Mouse (Mus musculus) embryonic fibroblast, embryonic 13.5 days (primary cell): ENCODE results near the gene Zfp358. TPM values are rescaled to one million over a fixed set of nuclear protein-coding genes. Genes with fewer than 3 reads are reported as not detected.
A peak's percentile ranks its signal among the peaks of the same experiment; 100 is the strongest.

Experiments used
- H3K27ac ChIP-seq: 2 replicates; pipeline ENCODE4 v1.5.1; 2012; ENCODE audit warnings: low read length, control low read depth, inconsistent platforms; ENCODE audit not compliant: insufficient read depth
- H3K4me1 ChIP-seq: 2 replicates; pipeline ENCODE4 v1.6.1; 2011; ENCODE audit warnings: low read length; ENCODE audit not compliant: control insufficient read depth, insufficient read depth
- H3K4me3 ChIP-seq: 2 replicates; pipeline ENCODE4 v1.5.1; 2011; ENCODE audit warnings: mild to moderate bottlenecking, control low read depth, low read length; ENCODE audit not compliant: insufficient read depth
- CTCF ChIP-seq: IDR thresholded peaks from 2 replicates; pipeline ENCODE4 v1.5.1; 2011; ENCODE audit warnings: mild to moderate bottlenecking, control low read depth, low read length, moderate library complexity, borderline replicate concordance; ENCODE audit not compliant: insufficient read depth
- POLR2A ChIP-seq: IDR thresholded peaks from 2 replicates; pipeline ENCODE4 v1.6.1; 2011; ENCODE audit warnings: low read depth, mild to moderate bottlenecking, control low read depth, low read length, moderate library complexity
- polyA plus RNA-seq: library from polyadenylated mRNA; stranded (reverse); fragments of >200 nt; gene quantifications from 2 replicates; pipeline ENCODE4 v1.2.4, GENCODE M21; 2011; ENCODE audit warnings: low read depth; ENCODE audit not compliant: missing spikeins, insufficient read length

Gene Zfp358
- polyA plus RNA-seq, result 27.2 and 28.5 TPM in 2 replicates

DNA sequence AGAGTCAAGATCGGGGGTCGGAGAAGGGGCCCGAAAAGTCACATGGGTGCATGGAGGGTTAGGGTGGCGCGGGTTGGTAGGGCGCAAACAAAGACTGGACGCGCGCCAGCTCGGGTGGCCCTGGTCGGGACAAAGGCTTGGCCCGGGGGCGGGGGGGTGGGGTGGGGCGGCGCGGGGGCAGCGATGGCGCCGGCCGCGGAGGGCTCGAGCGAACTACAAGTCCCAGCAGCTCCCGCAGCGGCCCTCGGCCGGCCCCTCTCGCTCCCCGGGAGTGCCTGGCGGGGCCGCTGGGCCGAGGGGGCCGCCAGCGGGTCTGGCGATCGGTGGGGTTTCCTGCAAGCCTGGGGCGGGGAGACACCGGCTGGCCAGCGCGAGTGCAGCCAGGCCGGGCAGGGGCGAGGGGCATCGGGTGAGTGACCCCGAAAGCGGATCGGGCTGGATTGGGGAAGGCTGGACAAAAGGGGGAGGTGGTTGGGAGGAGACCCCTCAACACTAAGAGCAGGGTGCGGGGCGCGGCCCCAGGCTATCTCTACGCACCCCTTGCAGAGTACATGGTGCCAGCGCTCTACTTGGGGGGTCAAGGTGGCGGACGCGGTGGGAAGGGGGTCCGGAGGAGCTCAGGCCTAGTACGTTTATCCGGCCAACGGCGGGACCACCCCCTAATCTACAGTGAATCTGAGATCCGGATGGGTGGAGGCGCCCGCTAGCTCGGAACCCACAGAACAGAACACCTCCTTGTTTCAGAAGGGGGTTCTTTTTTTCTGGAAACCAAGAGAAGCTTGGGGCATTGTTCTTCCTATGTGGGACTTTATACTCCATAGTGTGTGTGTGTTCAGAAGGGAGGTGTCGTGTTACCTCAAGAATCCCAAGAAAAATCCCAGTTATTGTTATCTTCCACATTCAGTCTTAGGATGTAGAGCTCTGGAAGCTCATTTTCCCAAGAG is at the start of gene Zfp358:
Gene Zfp358 (plus strand): TSS at position 238 of the 944 bp plus-strand sequence.
- Histone ChIP-seq H3K4me1 (no peaks in the 10 kb centered on the region), H3K27ac (peak within 1 kb of the TSS; percentile 49), H3K4me3 (peak within 1 kb of the TSS; percentile 96)
- TF ChIP-seq POLR2A, result peak; percentile 68
- no peak for TF ChIP-seq CTCF

DNA sequence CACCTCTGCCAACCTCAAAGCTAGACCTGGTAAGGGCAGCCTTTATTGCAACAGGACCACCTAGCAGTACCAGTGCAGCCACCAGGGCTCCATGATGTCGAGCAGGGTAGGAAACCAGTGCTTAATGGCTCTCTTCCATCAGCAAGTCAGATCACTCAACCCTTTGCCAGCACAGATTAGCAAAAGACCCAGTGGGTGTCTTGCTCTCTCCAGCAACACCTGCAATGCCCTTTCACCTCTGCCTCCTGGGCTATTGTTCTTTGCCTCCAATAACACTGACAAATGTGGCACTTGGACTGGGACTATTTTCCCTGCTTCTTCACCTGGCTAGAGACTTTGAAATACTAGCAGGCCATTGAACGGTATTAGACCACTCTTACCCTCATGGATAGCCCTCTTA is 43.7 kb upstream of the Zfp358 start:
- no peak for TF ChIP-seq CTCF
- no peak for TF ChIP-seq POLR2A
- H3K27ac ChIP-seq, result no peak overlapping the region
- no peak overlapping the region for H3K4me3 ChIP-seq
- no peaks in the 10 kb centered on the region for H3K4me1 ChIP-seq

DNA sequence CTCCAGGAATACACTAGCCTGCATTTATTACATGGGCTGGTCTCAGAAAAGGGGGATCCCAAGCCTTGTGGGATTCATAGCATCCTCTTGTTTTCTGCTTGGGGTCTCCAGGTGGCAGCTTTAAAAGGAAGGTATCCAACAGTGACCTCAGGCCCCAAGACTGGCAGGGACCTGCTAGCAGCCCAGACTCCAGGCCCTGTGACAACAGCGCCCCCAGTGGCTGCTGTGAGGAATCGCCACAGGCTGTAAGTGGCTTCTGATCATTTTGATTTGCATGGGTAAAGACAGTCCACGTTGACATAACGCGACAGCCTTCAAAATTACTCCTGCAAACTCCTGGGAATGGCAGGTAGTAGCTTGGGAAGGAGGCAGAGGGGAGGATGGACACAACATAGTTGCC is 42.3 kb upstream of the Zfp358 start:
- TF ChIP-seq CTCF (peak; percentile 75), POLR2A (no peak)
- H3K27ac ChIP-seq, result no peak overlapping the region
- no peaks in the 10 kb centered on the region for H3K4me1 ChIP-seq
- H3K4me3 ChIP-seq, result no peak overlapping the region

DNA sequence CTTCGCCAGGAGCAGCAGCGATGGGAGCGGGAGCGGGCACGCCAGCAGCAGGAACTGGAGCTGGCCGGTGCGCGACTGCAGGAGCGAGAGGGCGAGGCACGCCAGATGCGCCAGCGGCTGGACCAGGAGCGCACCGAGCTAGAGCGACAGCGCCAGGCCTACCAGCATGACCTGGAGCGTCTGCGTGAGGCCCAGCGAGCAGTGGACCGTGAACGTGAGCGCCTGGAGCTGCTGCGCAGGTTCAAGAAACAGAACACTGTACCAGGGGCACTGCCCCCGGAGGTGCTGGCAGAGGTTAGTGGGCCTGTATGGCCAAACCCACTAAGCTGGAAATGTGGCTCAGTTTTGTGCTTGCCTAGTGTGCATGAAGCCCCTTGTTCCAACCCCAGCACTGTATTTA is 40.9 kb upstream of the Zfp358 start:
- TF ChIP-seq POLR2A (no peak), CTCF (no peak)

DNA sequence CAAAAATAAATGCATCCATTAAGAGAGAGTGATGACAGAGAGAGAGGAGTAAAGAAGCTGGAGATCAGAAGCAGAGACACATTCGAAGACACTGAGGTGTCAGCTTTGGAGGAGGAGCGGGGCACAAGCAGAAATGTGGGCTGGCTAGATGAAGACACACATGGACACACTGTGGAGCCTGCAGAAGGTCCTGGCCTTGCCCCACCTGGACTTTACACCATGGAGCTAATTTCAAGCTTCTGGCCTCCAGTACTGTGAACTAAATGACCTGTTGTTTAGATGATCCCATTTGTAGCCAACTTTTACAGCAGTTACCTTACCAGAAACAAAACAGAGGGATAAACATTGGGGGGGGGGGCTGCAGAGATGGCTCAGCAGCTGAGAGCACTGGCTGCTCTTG is 29.7 kb upstream of the Zfp358 start:
- TF ChIP-seq CTCF, result no peak
- TF ChIP-seq POLR2A, result no peak
- H3K4me3 ChIP-seq, result no peak overlapping the region
- H3K27ac ChIP-seq, result no peak overlapping the region
- 0 out of 2 replicates have a peak, but pooled peaks cover 2% of the 10 kb centered on the region for H3K4me1 ChIP-seq

More for the DNA sequence above, 40.9 kb upstream of the Zfp358 start:
- no peaks in the 10 kb centered on the region for H3K4me1 ChIP-seq
- no peak overlapping the region for H3K4me3 ChIP-seq
- no peak overlapping the region for H3K27ac ChIP-seq

DNA sequence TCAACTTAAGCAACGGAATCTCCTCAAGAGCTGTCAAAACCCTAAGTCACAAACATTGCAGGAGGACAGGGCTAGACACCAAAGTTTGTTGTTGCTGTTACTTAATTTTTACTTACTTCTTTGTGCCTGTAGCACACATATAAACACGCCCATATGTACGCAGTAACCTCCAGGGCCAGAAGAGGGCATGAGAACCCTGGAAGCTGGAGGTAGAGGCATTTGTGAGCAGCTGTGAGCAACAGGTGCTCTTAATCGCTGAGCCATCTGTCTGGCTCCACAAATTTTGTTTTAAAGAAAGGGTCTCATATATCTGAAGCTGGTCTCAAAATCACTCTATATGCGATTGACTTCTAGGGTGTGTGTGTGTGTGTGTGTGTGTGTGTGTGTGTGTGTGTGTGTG is 28.6 kb upstream of the Zfp358 start:
- no peak overlapping the region for H3K4me3 ChIP-seq
- peak; percentile 20; the same call in 1 of the 2 replicates for TF ChIP-seq CTCF
- no peak for TF ChIP-seq POLR2A
- H3K27ac ChIP-seq, result no peak overlapping the region
- H3K4me1 ChIP-seq, result 0 out of 2 replicates have a peak, but pooled peaks cover 2% of the 10 kb centered on the region

DNA sequence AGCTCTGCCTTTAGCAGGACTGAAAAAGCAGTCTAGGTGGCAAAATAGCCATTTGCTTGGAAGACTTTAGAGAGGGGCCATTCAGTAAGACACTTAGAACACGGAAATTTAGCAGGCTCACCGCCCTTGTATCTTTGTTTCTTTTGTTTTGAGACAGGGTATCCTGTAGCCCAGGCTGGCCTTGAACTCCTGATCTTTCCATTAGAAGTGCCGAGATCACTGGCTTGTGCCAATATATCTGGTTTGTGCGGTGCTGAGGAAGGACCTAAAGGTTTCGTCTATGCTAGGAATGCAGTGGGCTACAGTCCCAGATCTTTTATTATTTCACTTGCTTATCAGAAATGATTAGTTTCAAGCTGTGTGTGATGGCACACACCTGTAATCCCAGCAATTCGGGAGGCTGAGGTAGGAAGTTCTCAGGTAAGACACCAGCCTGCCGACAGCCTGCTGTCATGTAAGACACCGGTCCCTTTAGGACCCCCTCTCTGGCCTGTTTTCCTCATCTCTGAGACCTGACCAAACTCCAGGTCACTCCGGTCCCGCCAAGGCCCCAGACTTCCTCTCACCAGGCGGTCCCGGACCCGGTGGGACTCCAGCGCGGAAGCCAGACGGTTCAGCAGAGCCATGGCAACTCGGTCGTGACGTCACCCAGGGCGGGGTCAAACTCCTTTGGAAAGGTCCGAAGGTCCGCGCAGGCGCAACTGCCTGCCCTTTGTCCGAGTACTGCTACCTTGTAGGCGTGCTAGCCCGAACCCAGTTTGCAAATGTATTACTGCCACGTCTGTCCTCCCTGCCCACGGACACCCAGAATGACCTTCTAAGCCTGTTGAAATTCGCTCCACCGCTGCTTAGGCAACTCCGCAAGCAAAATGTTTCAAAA is 25.7 kb upstream of the Zfp358 start, which contains the start of gene Pex11g:
Gene Pex11g (minus strand): TSS at position 675 of the 880 bp plus-strand sequence.
- TF ChIP-seq POLR2A (peak; percentile 95), CTCF (no peak)
- Histone ChIP-seq H3K4me3 (peak within 1 kb of the TSS; percentile 45), H3K4me1 (0 out of 2 replicates have a peak, but pooled peaks cover 2% of the 10 kb centered on the region), H3K27ac (no peak within 1 kb of the TSS)

DNA sequence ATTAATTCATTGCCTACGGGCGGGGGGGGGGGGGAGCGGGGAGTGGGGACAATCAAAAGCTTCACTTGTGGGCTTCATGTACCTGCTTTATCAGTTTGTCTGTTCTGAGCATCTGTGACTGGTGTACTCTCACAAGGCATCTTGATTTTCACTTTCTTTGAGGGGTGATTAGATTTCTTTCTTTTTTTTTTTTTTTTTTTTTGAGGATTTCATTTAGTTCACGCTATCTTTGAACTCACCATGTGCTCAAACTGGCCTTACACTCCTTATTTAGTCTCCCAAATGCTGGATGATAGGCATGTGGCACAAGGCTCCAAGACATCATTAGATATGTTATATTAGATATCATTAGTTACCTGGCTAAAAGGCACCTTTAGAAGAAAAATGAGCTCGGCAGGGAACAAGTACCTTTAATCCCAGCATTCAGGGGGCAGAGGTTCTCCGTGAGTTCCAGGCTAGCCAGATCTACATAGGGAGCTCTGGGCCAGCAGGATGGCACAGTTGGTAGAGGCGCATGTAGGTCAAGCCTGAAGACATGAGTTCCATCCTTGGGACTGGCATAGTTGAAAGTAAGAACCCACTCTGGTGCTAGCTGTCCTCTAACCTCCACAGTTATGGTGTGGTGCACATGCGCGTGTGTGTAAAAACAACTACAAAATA is 24.9 kb upstream of the Zfp358 start:
- TF ChIP-seq POLR2A (no peak), CTCF (no peak)

DNA sequence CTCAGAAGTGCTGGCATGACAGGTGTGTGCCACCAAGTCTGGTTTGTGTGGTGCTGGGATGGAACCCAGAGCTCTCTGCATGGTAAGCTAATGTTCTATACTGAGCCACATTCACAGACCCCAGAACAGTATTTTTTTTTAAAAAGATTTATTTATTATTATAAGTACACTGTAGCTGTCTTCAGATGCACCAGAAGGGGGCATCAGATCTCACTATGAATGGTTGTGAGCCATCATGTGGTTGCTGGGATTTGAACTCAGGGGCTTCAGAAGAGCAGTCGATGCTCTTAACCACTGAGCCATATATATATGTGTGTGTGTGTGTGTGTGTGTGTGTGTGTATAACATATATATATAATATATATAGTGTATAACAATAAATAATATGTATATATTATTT is 24.1 kb upstream of the Zfp358 start:
- no peak overlapping the region for H3K27ac ChIP-seq
- H3K4me1 ChIP-seq, result 0 out of 2 replicates have a peak, but pooled peaks cover 2% of the 10 kb centered on the region
- TF ChIP-seq POLR2A (no peak), CTCF (no peak)
- no peak overlapping the region for H3K4me3 ChIP-seq

More for the DNA sequence above, 24.9 kb upstream of the Zfp358 start:
- peak overlapping the region; percentile 25 for H3K4me3 ChIP-seq
- H3K27ac ChIP-seq, result no peak overlapping the region
- 0 out of 2 replicates have a peak, but pooled peaks cover 2% of the 10 kb centered on the region for H3K4me1 ChIP-seq
